Mouse (Mus musculus) spleen, adult 2 months (tissue): Measurements from ENCODE around the gene Olfr320.

Experiments used
- CTCF ChIP-seq: fragments of 200-500 bp; IDR thresholded peaks from 2 replicates; pipeline ENCODE4 v1.5.1; 2011; ENCODE audit warnings: mild to moderate bottlenecking, inconsistent platforms; ENCODE audit not compliant: insufficient read depth, insufficient read length, insufficient replicate concordance; ENCODE audit errors: extremely low read depth
- POLR2A ChIP-seq: fragments of 200-500 bp; IDR thresholded peaks from 2 replicates; pipeline ENCODE4 v1.6.1; 2011; ENCODE audit warnings: low read depth, low read length, inconsistent platforms

DNA sequence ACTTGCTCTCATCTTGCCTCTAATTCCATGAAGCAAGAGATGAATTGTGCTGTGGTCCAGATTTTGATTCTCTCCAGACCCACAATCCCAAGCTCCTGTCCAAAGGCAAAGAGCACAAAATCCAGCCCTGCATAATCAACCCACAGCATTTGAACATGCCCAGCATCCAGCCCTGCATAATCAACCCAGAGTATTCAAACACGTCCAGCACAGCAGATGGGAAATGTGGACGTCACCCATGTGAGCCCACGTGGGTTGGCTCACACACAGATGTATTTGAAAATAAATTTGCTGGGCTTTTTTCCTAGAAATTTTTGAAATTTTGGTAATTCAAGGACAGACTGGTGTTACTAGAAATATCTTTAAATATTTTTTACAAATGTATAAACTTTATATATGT is 52.5 kb downstream of the Olfr320 start:
- TF ChIP-seq POLR2A (no peak), CTCF (no peak)
